Mouse (Mus musculus) gastrocnemius, postnatal 14 days (tissue): ENCODE results near the gene Mettl26. TPM values are rescaled to one million over a fixed set of nuclear protein-coding genes. Genes with fewer than 3 reads are reported as not detected.

Source experiments
- DNase-seq: peaks from one replicate; pipeline ENCODE4 v3.0.0; 2021; ENCODE audit warnings: mixed read lengths
- intact Hi-C: fragments of 180-260 bp; cut with DNase I; formaldehyde crosslinking; loops from one replicate; pipeline ENCODE4 v1.15.1; 2025; ENCODE audit warnings: low total_unique reads
- long read RNA-seq, 2 experiments: library from polyadenylated mRNA; stranded (forward); transcript quantifications; one replicate each; pipeline ENCODE4 v2.0.0; 2021
- total RNA-seq, 2 experiments: library from RNA; stranded (reverse); gene quantifications; 2 replicates each; pipeline ENCODE4 v1.2.3; 2021

Gene Mettl26
- total RNA-seq: 10 to 100 TPM; 26.1 to 27.7 TPM
- long read RNA-seq, experiment 1, transcript Mettl26-204 (5 exons, 1,026 nt): major isoform, 17 of 35 reads
- long read RNA-seq, experiment 1, transcript Mettl26-201 (6 exons, 1,243 nt): minor isoform, 16 of 35 reads
- long read RNA-seq, experiment 1, partial matches to known transcripts: 1 of 35 reads
- long read RNA-seq, experiment 1, other reads (novel, unspliced or antisense): 1 of 35 reads
- long read RNA-seq, experiment 2, transcript Mettl26-204 (5 exons, 1,026 nt): major isoform, 23 of 46 reads
- long read RNA-seq, experiment 2, transcript Mettl26-201 (6 exons, 1,243 nt): minor isoform, 19 of 46 reads
- long read RNA-seq, experiment 2, partial matches to known transcripts: 4 of 46 reads
- long read RNA-seq, experiment 2, other reads (novel, unspliced or antisense): 0 of 46 reads

GRCm38 (mm10) chr17:25874721-25875170 is at the start of gene Mettl26:
Gene Mettl26, plus strand, starts transcription at chr17:25875074.
- intact Hi-C loops: no loop called here
- peak; percentile 82 for DNase-seq

GRCm38 (mm10) chr17:25825311-25825710 is 49.6 kb upstream of the Mettl26 start:
- intact Hi-C loops: no loop called here
- no peak for DNase-seq

DNA sequence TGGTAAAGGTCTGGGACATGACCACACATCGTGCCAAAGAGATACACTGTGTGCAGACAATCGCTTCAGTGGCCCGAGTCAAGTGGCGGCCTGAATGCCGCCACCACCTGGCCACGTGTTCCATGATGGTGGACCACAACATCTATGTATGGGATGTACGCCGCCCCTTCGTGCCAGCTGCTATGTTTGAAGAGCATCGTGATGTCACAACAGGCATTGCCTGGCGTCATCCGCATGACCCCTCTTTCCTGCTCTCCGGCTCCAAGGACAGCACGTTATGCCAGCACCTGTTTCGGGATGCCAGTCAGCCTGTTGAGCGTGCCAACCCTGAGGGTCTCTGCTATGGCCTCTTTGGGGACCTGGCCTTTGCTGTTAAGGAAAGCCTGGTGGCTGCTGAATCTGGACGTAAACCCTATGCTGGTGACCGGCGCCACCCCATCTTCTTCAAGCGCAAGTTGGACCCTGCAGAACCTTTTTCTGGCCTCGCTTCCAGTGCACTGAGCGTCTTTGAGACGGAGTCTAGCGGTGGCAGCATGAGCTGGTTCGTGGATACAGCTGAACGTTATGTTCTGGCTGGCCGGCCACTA is 48.8 kb upstream of the Mettl26 start:
- intact Hi-C loops: no loop called here
- DNase-seq: no peak

DNA sequence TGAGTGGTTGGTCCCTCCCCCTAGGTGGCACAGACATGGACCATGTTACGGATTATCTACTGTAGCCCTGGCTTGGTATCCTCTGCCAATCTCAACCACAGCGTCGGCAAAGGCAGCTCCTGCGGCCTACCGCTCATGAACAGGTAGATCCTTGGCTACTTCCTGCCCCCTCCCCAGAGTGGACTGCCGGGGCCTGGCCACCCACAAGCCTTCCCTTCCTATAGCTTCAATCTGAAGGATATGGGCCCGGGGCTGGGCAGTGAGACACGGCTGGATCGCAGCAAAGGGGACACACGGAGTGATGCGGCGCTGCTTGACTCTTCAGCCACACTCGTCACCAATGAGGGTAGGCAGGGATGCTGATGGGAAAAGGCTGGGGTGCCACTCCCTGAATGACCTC is 47.9 kb upstream of the Mettl26 start:
- DNase-seq: no peak
- intact Hi-C loops: no loop called here

DNA sequence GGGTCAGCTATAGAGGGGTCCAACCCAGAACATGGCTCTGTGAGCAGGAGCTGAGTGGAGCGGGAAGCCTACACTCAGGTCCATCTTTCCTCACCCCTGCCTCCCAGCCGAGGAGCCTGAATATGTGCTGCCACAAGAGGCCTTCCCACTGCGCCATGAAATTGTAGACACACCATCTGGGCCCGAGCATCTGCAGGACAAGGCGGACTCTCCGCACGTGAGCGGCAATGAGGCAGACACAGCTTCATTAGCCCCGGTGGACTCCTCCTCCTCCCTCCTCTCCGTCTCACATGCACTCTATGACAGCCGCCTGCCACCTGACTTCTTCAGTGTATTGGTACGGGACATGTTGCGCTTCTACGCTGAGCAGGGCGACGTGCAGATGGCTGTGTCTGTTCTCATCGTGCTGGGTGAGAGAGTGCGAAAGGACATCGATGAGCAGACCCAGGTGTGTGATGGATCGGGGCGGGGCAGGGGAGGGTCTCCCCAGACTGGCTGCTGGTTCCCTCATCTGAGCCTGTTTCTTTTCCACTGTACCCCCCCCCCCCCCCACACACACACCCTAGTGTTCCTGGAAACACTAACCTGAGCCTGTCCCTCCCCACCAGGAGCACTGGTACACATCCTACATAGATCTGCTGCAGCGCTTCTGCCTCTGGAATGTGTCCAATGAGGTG is 47.2 kb upstream of the Mettl26 start:
- intact Hi-C loops: no loop called here
- DNase-seq: no peak

- DNase-seq: no peak
- intact Hi-C loops: no loop called here
Measured at GRCm38 (mm10) chr17:25828223-25828594, 46.7 kb upstream of the Mettl26 start.

- peak; percentile 69 for DNase-seq
- intact Hi-C loops: no loop called here
Measured at GRCm38 (mm10) chr17:25828712-25829557, 45.9 kb upstream of the Mettl26 start, which contains the start of gene Jmjd8. Gene Jmjd8, plus strand, starts transcription at chr17:25828867.

- no peak for DNase-seq
- intact Hi-C loops: no loop called here
Measured at GRCm38 (mm10) chr17:25829558-25830017, 45.3 kb upstream of the Mettl26 start.

GRCm38 (mm10) chr17:25830200-25830753 is 44.6 kb upstream of the Mettl26 start:
- DNase-seq: no peak
- intact Hi-C loops: no loop called here

- intact Hi-C loops: no loop called here
- DNase-seq: no peak
Measured at GRCm38 (mm10) chr17:25830806-25831431, 44.0 kb upstream of the Mettl26 start.

DNA sequence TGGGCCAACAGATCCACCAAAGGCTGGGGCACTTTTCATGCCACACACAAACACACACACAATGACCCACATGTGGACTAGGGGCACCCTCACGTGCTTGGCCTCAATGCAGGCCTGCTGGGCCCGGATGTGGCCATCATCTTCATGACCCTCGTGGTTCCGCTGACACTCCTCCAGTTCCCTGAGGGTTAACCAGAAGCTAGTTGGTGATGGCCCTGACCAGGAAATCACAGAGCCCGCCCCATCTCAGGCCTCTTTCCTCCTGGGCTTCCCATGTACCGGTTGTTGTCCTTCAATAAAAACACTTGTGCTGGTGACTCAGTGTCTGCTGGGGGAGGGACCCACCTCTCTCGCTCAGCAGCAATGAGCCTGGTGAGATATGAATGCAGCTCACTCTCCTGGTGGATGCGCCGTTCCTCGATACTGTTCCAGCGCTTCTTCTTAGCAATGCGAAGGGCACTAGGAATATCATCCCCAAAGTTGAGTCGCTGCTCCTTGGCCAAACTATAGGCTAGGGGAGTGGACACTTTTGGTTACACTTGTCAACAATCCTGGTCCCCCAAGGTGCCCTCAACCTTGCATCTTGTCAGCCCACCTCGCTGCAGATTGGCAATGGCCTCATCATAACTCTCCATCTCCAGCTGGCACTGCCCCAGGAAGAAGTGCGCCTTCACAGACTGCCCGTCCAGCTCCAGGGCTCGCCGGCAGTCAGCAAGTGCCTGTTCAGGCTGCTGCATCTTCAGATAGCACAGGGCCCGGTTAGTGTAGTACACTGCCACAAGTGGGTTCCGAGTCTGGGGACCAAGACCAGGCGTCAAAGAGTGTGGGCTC is 43.2 kb upstream of the Mettl26 start:
- intact Hi-C loops: no loop called here
- DNase-seq: peak; percentile 55

GRCm38 (mm10) chr17:25832436-25833290 is 42.2 kb upstream of the Mettl26 start:
- intact Hi-C loops: no loop called here
- DNase-seq: peak; percentile 100

GRCm38 (mm10) chr17:25833291-25833663 is 41.6 kb upstream of the Mettl26 start, which contains the start of gene Stub1:
Gene Stub1, minus strand, starts transcription at chr17:25833404.
- intact Hi-C loops: no loop called here
- DNase-seq: peak; percentile 95

DNA sequence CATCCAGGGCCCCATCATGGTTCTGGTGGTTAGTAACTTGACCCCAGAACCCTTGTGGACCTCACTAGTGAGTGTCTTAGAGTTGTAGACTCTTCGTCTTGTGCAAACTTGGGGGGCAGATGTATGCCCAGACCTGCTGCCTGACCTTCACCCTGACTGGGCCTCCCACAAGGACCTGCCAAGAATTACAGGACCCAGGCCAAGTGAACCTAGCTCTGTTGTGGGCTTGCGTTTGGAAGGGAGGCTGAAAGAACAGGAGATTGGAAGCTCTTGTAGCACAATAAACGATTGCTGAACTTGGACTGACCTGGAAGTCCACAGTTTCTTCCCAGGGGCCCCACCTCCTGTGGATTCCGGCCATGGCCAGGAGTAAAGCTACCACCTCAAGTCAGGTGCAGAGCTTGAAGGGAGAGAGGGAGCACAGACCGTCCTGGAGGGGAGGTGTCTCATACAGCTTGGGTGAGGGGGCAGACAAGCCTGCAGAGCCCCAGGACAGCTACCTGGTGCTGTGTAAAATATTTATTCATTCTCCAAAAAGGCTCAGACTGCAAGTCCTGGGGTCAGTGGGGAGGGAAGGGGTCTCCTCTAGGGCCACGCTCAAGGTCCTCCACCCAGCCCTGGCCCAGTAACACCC is 40.8 kb upstream of the Mettl26 start:
- DNase-seq: no peak
- intact Hi-C loops: no loop called here

GRCm38 (mm10) chr17:25834595-25835222 is 40.2 kb upstream of the Mettl26 start:
- intact Hi-C loops: no loop called here

GRCm38 (mm10) chr17:25835301-25835700 is 39.6 kb upstream of the Mettl26 start:
- intact Hi-C loops: no loop called here
- DNase-seq: no peak

More at GRCm38 (mm10) chr17:25834595-25835222, 40.2 kb upstream of the Mettl26 start:
- DNase-seq: no peak
